Mouse (Mus musculus) brown adipose tissue, adult 24 weeks (tissue): ENCODE data around the gene Pih1d2. TPM values are rescaled to one million over a fixed set of nuclear protein-coding genes. Genes with fewer than 3 reads are reported as not detected.
A peak's percentile ranks its signal among the peaks of the same experiment; 100 is the strongest.

Experiments used
- H3K27ac ChIP-seq: fragments of 200-500 bp; replicated peaks from 2 replicates; pipeline ENCODE4 v1.5.1; 2012; ENCODE audit warnings: low read depth, mild to moderate bottlenecking, low read length
- H3K4me1 ChIP-seq: fragments of 200-500 bp; 2 replicates; pipeline ENCODE4 v1.6.1; 2012; ENCODE audit warnings: low read length, mixed read lengths; ENCODE audit not compliant: control insufficient read depth, insufficient read depth, insufficient read length
- H3K4me3 ChIP-seq: fragments of 200-500 bp; 2 replicates; pipeline ENCODE4 v1.5.1; 2012; ENCODE audit warnings: low read depth, mild to moderate bottlenecking, low read length, moderate library complexity; ENCODE audit not compliant: insufficient read depth
- polyA plus RNA-seq: library from polyadenylated mRNA; stranded (reverse); fragments of >200 nt; gene quantifications from 2 replicates; pipeline ENCODE4 v1.2.4, GENCODE M21; 2012; ENCODE audit not compliant: missing spikeins, insufficient read depth, insufficient read length

Pih1d2 gene
- polyA plus RNA-seq, result 1.0 and 2.8 TPM in 2 replicates

GRCm38 (mm10) chr9:50616766-50617603 lies at the start of gene Pih1d2, which contains the start of gene Nkapd1:
TSS of gene Pih1d2 (plus strand) at chr9:50617321.
TSS of gene Nkapd1 (minus strand) at chr9:50617464.
- Histone ChIP-seq H3K4me1 (peaks cover 2% of the 10 kb centered on the region), H3K4me3 (peak within 1 kb of the TSS; percentile 86), H3K27ac (peak within 1 kb of the TSS; percentile 85)

DNA sequence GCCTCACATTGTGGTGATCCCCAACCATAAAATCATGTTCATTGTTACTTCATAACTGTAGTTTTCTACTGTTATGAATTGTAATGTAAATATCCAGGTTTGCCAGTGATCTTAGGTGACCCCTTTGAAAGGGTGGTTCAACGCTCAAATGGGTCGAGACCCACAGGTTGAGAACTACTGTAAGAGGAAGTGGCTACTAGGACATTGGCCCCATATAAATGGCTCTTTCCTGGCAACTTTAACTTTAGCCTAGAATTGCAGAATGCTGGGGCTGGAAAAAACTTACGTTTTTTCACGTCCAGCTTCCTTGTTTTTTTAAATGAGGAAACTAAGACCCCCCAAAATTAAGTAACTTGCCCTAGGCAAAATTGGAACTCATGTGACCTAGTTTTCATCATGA lies 49.7 kb upstream of the Pih1d2 start:
- Histone ChIP-seq H3K4me1 (no peaks in the 10 kb centered on the region), H3K27ac (no peak overlapping the region), H3K4me3 (no peak overlapping the region)

- Histone ChIP-seq H3K4me3 (no peak overlapping the region), H3K27ac (no peak overlapping the region), H3K4me1 (no peaks in the 10 kb centered on the region)
Observed at GRCm38 (mm10) chr9:50567881-50568280, 49.2 kb upstream of the Pih1d2 start.

DNA sequence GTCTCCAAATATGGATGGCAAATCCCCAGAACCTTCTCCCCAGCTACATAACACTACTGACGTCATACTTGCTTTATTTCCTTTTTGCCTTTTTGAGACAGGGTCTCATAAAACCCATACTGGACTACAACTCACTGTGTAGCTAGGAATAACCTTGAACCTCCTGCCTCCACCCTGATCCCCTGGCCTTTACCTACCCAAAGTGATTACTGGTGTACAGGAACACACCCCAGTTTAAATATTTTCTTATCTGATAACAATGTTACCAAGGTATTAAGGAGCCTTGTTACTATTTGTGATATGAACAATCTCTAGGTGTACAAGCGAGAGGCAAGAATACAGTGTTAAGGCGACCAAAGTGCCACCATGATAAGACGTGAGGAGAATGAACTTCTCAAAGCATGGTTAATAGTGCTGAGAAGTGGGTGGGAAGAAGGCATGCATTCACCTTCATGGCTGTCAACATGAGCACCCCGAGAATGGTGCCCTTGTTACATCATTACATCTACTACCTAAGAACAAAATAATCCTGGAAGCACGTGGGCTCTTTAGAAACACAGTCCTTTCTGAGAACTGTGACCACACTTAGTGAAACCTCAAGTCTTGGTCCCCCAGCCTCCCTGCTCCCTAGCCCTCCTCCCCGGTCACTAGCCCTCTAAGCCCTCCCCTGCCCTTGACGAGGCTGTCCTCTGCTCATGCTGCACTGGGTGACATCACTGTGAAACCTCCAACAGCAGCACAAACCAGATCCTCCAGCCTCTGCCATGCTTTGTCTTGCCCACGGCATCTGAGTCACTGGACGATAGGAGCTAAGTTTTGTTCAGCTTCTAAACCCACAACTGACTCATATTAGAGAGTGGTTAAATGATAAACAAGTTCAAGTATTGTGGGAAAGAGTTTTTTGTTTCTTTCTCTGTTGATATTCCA lies 47.3 kb upstream of the Pih1d2 start:
- no peak overlapping the region for H3K4me3 ChIP-seq
- no peaks in the 10 kb centered on the region for H3K4me1 ChIP-seq
- no peak overlapping the region for H3K27ac ChIP-seq

DNA sequence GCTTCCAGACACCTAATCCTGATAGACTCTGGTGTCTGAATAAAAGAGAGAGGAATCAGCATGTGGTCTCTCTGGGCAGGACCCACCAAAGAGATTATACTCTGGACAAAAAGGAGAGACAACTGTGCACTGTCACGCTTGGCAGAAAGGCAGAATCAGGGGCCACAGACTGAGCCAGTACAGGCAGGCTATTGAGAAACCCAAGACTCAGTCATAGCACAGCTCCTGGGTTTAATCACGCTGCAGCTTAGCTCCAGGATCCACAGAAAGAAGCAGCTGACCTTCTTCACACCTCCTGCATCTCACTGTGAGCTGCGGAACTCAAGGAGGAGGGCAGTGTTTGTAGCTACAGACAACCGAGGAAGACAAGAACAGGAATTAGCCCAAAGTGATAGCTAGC lies 36.8 kb upstream of the Pih1d2 start:
- no peaks in the 10 kb centered on the region for H3K4me1 ChIP-seq
- H3K27ac ChIP-seq, result no peak overlapping the region
- H3K4me3 ChIP-seq, result no peak overlapping the region

GRCm38 (mm10) chr9:50585145-50585818 lies 31.8 kb upstream of the Pih1d2 start:
- Histone ChIP-seq H3K4me3 (no peak overlapping the region), H3K27ac (no peak overlapping the region), H3K4me1 (no peaks in the 10 kb centered on the region)

DNA sequence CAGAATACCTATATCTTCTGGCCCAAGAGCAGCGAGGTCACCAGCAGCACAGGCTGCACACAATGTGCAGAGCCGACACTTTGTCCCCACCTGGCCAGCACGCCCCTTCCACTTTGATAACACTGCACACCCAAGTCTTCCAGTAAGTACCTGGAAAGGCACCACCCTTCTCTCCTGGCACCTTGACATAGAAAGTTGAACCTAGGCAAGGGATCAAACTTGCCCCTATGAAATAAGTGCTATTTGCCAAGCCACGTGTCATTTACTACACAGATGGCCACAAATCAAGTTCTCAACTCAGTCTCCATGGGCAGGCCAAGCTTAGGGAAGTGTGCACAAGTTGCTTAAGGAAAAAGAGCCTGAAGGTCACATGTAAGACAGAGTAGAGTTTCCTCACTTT lies 30.2 kb upstream of the Pih1d2 start:
- H3K4me3 ChIP-seq, result no peak overlapping the region
- no peaks in the 10 kb centered on the region for H3K4me1 ChIP-seq
- H3K27ac ChIP-seq, result no peak overlapping the region

GRCm38 (mm10) chr9:50590856-50591518 lies 26.1 kb upstream of the Pih1d2 start:
- no peaks in the 10 kb centered on the region for H3K4me1 ChIP-seq
- no peak overlapping the region for H3K4me3 ChIP-seq
- H3K27ac ChIP-seq, result no peak overlapping the region; the same call in 1 of the 2 replicates

GRCm38 (mm10) chr9:50592955-50593354 lies 24.2 kb upstream of the Pih1d2 start:
- no peak overlapping the region for H3K4me3 ChIP-seq
- H3K27ac ChIP-seq, result no peak overlapping the region
- no peaks in the 10 kb centered on the region for H3K4me1 ChIP-seq

DNA sequence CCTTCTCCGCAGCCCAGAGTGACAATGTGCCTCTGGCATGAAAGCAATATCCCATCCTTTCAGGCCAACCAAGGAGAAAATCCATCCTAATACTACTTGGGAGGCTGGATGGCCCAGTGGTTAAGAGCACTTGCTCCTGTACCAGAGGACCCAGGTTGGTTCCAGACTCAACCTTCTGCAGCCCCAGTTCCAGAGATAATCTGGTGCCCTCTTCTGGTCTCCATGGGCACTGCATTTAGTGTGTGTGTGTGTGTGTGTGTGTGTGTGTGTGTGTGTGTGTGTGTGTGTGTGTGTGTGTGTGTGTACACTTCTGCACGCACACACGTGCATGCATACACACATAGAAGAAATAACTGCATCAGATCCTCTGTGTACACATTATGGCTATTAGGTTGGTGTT lies 23.6 kb upstream of the Pih1d2 start:
- no peak overlapping the region for H3K4me3 ChIP-seq

GRCm38 (mm10) chr9:50594794-50595417 lies 22.2 kb upstream of the Pih1d2 start:
- Histone ChIP-seq H3K4me1 (no peaks in the 10 kb centered on the region), H3K27ac (no peak overlapping the region), H3K4me3 (no peak overlapping the region)

More for the DNA sequence above, 23.6 kb upstream of the Pih1d2 start:
- Histone ChIP-seq H3K4me1 (no peaks in the 10 kb centered on the region), H3K27ac (no peak overlapping the region)

- Histone ChIP-seq H3K4me3 (no peak overlapping the region), H3K27ac (no peak overlapping the region), H3K4me1 (no peaks in the 10 kb centered on the region)
Observed at GRCm38 (mm10) chr9:50596973-50597372, 20.1 kb upstream of the Pih1d2 start.

- no peaks in the 10 kb centered on the region for H3K4me1 ChIP-seq
- H3K4me3 ChIP-seq, result peak overlapping the region; percentile 48
- H3K27ac ChIP-seq, result no peak overlapping the region
Observed at GRCm38 (mm10) chr9:50601536-50601935, 15.6 kb upstream of the Pih1d2 start.
